Mouse (Mus musculus) spleen, postnatal 0 days (tissue): ENCODE data around the gene Akap17b. TPM values are rescaled to one million over a fixed set of nuclear protein-coding genes. Genes with fewer than 3 reads are reported as not detected.

ENCODE experiments used
- polyA plus RNA-seq: library from polyadenylated mRNA; unstranded; fragments of >200 nt; fragmentation: Nextera tagmentation; extraction: Ambion mirVana; gene quantifications from 2 replicates; pipeline ENCODE4 v1.2.1, GENCODE M21; 2015

Akap17b gene
- polyA plus RNA-seq, result 0.95 and 1.4 TPM in 2 replicates

DNA sequence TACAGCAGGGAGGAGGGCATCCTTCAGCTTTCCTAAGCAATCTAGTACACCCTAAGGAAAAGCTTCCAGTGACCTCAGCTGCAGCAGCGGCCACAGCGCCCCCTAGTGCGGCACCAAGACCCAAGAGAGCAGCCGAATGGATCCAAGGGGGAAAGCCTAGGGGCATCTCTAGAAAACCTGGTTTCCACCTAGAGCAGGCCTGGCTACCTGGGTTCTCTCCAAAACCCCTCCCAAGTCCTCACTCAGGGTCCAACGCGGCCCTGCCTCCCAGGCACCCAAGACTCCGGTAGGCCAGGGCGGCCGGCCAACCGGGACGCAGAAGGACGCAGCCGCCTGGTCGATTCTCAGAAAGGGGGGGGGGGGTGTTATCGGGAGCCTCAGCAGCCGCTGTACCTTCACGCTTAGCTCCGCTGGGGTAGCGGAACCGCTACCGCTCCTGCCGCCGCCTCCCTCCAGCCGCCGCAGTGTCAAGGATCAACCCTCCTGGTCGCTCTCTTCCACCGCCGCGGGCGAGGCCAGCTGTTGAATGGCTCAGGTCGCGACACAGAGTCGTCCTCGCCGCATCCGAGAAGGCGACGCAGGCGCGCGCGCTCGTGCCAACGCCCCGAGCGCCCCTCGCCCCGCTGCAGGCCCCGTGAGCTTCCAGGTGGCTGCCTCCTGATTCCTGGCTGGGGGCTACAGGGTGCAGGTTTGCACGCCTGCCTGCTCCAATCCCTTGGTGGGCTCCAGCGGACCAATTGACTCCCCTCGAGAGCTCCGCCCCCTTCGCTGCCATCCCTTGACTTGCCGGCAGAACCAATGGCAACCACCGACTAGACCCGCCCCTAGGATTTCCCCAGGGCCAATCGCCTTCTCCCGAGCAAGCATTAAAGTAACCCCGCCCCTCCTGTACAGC is at the start of gene Akap17b:
Gene Akap17b, minus strand, starts transcription at position 739 of the 895 bp plus-strand sequence.

GRCm38 (mm10) chrX:36597707-36598389 is 47.3 kb downstream of the Akap17b start, which contains the start of gene Pgrmc1:
Pgrmc1 (plus strand) TSS chrX:36598206.

Other genes with a start within 250 kb of the Akap17b start
- not detected in 2 replicates for gene Gm6268, start 244.1 kb downstream of the Akap17b start, polyA plus RNA-seq
- not detected in 2 replicates for gene Gm14569, start 153.6 kb downstream of the Akap17b start, polyA plus RNA-seq
- 83.4 and 90.4 TPM in 2 replicates for gene Pgrmc1, start 47.2 kb downstream of the Akap17b start, polyA plus RNA-seq
- gene Slc25a43, start 98.3 kb upstream of the Akap17b start, polyA plus RNA-seq, result 1.2 and 1.5 TPM in 2 replicates
- 514 and 549 TPM in 2 replicates for gene Slc25a5, start 150.3 kb upstream of the Akap17b start, polyA plus RNA-seq
- gene Ube2a, start 228.5 kb upstream of the Akap17b start, polyA plus RNA-seq, result 132 and 136 TPM in 2 replicates
- 15.2 and 17.7 TPM in 2 replicates for gene C330007P06Rik, start 228.7 kb upstream of the Akap17b start, polyA plus RNA-seq